Mouse (Mus musculus) right cerebral cortex, postnatal 10 days (tissue): ENCODE measurements at regions not wholly inside any gene's neighbourhood (a gene's known extent, or its start where the extent isn't known, plus 50 kb on each side); places are given as distances from the start of the nearest gene placed in this dataset.

Experiments
- DNase-seq, 2 experiments: peaks; one replicate each; pipeline ENCODE4 v3.0.0; 2021; ENCODE audit warnings: low spot score in 2 of 2

- DNase-seq, result no peak
Measured at GRCm38 (mm10) chr10:97778531-97778930, 52.0 kb upstream of the C030005K15Rik start.

GRCm38 (mm10) chr10:97779335-97779734 is 52.8 kb upstream of the C030005K15Rik start:
- DNase-seq, result no peak

- DNase-seq, result no peak
Measured at GRCm38 (mm10) chr10:97793804-97794203, 67.2 kb upstream of the C030005K15Rik start.

- peak in 1 of 2 experiments; percentile 20 for DNase-seq
Measured at GRCm38 (mm10) chr10:97801448-97802265, 75.1 kb upstream of the C030005K15Rik start.

- no peak for DNase-seq
Measured at GRCm38 (mm10) chr10:97807947-97808346, 81.4 kb upstream of the C030005K15Rik start.

GRCm38 (mm10) chr10:97842574-97842973 is 116.0 kb upstream of the C030005K15Rik start:
- peak in 1 of 2 experiments; percentile 22 for DNase-seq

- no peak for DNase-seq
Measured at GRCm38 (mm10) chr10:97851487-97851886, 124.9 kb upstream of the C030005K15Rik start.

GRCm38 (mm10) chr10:97877088-97877487 is 150.5 kb upstream of the C030005K15Rik start:
- no peak for DNase-seq

- DNase-seq, result no peak
Measured at GRCm38 (mm10) chr10:97886049-97886448, 159.5 kb upstream of the C030005K15Rik start.

- no peak for DNase-seq
Measured at GRCm38 (mm10) chr10:97905793-97906192, 179.2 kb upstream of the C030005K15Rik start.

GRCm38 (mm10) chr10:97925568-97925967 is 199.0 kb upstream of the C030005K15Rik start:
- no peak for DNase-seq

GRCm38 (mm10) chr10:97940345-97940744 is 213.8 kb upstream of the C030005K15Rik start:
- DNase-seq, result no peak

- no peak for DNase-seq
Measured at GRCm38 (mm10) chr10:97965881-97966280, 239.3 kb upstream of the C030005K15Rik start.

GRCm38 (mm10) chr10:97966931-97967330 is 240.4 kb upstream of the C030005K15Rik start:
- no peak for DNase-seq

GRCm38 (mm10) chr10:98007037-98007436 is 280.5 kb upstream of the C030005K15Rik start:
- DNase-seq, result peak; percentile 30 to 37

GRCm38 (mm10) chr10:98008355-98008754 is 281.8 kb upstream of the C030005K15Rik start:
- DNase-seq, result no peak

GRCm38 (mm10) chr10:98012916-98013315 is 286.4 kb upstream of the C030005K15Rik start:
- DNase-seq, result no peak

GRCm38 (mm10) chr10:98014985-98015902 is 288.7 kb upstream of the C030005K15Rik start:
- no peak for DNase-seq

- DNase-seq, result no peak
Measured at GRCm38 (mm10) chr10:98016596-98017304, 290.2 kb upstream of the C030005K15Rik start.

GRCm38 (mm10) chr10:98029124-98029523 is 302.6 kb upstream of the C030005K15Rik start:
- no peak for DNase-seq

- no peak for DNase-seq
Measured at GRCm38 (mm10) chr10:98029621-98030020, 303.1 kb upstream of the C030005K15Rik start.

- no peak for DNase-seq
Measured at GRCm38 (mm10) chr10:98032661-98033060, 306.1 kb upstream of the C030005K15Rik start.
